Mouse (Mus musculus): ENCODE measurements around the gene Scnm1.

Gene Scnm1

DNA sequence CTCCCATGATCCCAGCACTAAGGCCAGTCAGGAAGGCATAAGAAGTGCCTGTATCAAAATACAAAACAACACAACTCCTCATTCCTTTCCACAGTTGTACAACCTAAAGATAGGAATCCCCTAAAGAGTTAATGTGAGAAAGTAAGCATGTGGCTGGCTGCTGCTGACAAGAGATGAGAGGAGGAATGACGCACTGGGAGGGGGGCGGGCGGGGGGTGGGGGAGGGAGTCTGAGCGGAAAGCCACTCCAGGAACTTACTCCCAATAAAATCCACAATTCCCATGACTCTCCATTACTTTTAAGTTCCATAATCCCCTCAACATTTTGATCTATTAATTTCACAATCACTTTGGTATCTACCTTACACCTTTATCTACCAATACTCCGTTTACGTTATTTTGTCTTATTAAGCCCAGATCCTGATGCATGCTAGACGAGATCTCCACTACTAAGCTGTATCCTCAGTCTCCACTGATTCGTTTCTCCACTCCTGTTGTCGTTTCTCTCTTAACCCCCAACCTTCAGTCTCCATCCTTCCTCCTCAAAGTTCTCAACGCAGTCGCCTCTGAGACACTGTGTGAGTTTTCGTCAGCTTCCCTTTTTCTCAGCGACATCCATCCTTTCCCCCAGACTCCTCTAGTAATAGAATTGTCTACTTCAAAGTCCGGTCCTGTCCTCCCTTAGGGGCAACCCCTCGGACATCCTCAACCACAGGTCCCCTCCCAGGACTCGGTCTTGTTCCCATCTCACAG is 28.0 kb downstream of the Scnm1 start:
- no peak for DNase-seq

DNA sequence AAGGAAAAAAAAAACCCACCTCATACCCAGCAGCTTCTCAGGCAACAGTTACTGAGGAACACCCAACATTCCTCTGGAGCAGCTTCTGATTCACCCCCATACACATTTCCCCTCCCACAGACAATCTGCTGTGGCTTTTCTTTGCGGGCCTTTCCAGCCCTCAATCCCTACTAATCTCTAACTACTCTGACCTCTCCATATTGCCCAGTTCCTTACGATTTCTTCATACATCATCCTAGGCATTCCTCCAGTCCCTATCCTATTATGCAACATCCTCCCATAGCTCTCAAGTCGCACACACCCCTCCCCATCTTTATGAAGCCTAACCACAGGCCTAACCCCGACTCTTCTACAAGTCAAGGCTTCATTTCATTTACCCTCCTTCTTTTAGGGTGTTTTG is 28.7 kb downstream of the Scnm1 start:
- no peak for DNase-seq

DNA sequence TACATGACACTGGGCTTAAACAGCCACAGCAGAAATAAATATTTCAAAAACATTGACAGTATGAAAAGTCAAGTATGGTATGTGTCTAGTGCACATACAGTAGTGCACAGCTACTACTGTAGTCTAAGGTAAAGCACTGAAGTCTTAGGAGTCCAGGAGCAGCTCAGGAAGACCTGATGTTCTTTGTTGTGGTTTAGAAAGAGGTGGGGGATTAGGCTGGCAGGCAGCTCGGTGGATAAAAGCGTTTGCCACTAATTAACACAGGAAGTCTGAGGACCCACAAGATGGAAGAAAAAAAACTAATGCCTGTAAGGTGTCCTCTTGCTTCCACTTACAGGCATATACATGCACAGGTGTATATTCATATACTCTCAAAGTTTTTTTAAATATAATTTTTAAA is 33.0 kb downstream of the Scnm1 start:
- no peak for DNase-seq

DNA sequence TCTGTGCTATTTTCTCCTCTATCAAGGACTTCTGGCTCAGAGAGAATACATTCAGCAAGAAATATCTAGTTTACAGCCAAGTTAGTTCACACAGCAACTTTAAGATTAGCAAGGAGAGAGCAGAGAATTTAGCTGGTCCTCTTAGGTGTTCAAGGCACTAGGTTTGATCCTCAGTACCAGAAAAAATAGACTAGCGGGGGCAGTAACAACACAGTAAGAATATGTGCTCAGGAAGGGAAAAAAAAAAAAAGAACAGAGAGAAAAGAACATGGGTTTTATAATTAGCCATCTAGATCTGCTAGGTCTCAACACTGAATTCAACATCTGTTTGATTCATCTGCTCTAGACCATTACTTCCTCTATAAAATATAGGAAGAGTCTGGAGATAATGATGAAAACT is 45.7 kb downstream of the Scnm1 start:
- no peak for DNase-seq

Measured in embryo, embryonic 11 days (tissue).